Mouse (Mus musculus) spleen, postnatal 4 days (tissue): ENCODE data around the gene Cldn3.

Experiments used
- DNase-seq, 2 experiments: peaks; one replicate each; pipeline ENCODE4 v3.0.0; 2022; ENCODE audit warnings: low spot score in 2 of 2

The Cldn3 gene

GRCm38 (mm10) chr5:134965852-134966821, 19.9 kb upstream of the Cldn3 start:
- DNase-seq: peak; percentile 62 to 76

GRCm38 (mm10) chr5:134967164-134967944, 18.7 kb upstream of the Cldn3 start:
- no peak for DNase-seq

- DNase-seq: no peak
Observed at GRCm38 (mm10) chr5:134970671-134971070, 15.3 kb upstream of the Cldn3 start.

- DNase-seq: no peak
Observed at GRCm38 (mm10) chr5:134973081-134973480, 12.9 kb upstream of the Cldn3 start.

- DNase-seq: no peak
Observed at GRCm38 (mm10) chr5:134973526-134973925, 12.5 kb upstream of the Cldn3 start.

- DNase-seq: no peak
Observed at GRCm38 (mm10) chr5:134974294-134974693, 11.7 kb upstream of the Cldn3 start.

- no peak for DNase-seq
Observed at GRCm38 (mm10) chr5:134974921-134975320, 11.1 kb upstream of the Cldn3 start.

GRCm38 (mm10) chr5:134976164-134976563, 9.8 kb upstream of the Cldn3 start:
- peak in 1 of 2 experiments; percentile 34 for DNase-seq

- no peak for DNase-seq
Observed at GRCm38 (mm10) chr5:134976577-134977250, 9.3 kb upstream of the Cldn3 start.

GRCm38 (mm10) chr5:134977837-134978236, 8.2 kb upstream of the Cldn3 start:
- DNase-seq: no peak

GRCm38 (mm10) chr5:134981149-134981548, 4.9 kb upstream of the Cldn3 start:
- DNase-seq: no peak

- no peak for DNase-seq
Observed at GRCm38 (mm10) chr5:134983111-134983510, 2.9 kb upstream of the Cldn3 start.

- DNase-seq: no peak
Observed at GRCm38 (mm10) chr5:134983771-134984170, 2.2 kb upstream of the Cldn3 start.

GRCm38 (mm10) chr5:134986298-134987268, 569 bp downstream of the Cldn3 start:
- DNase-seq: no peak

- no peak for DNase-seq
Observed at GRCm38 (mm10) chr5:134989166-134989565, 3.2 kb downstream of the Cldn3 start.

GRCm38 (mm10) chr5:134989741-134990140, 3.7 kb downstream of the Cldn3 start:
- no peak for DNase-seq

GRCm38 (mm10) chr5:134992566-134992965, 6.6 kb downstream of the Cldn3 start:
- DNase-seq: no peak

GRCm38 (mm10) chr5:134998359-134998758, 12.3 kb downstream of the Cldn3 start:
- DNase-seq: no peak

GRCm38 (mm10) chr5:134999797-135000196, 13.8 kb downstream of the Cldn3 start:
- DNase-seq: no peak

- no peak for DNase-seq
Observed at GRCm38 (mm10) chr5:135000751-135001150, 14.7 kb downstream of the Cldn3 start.

- no peak for DNase-seq
Observed at GRCm38 (mm10) chr5:135001309-135001708, 15.3 kb downstream of the Cldn3 start.
